Mouse (Mus musculus) CD4-positive helper T cell, adult 2 months (primary cell): Measurements from ENCODE around the gene Nae1.

ENCODE experiments used
- DNase-seq: peaks from one replicate; pipeline ENCODE4 v3.0.0-alpha.2; 2012; ENCODE audit warnings: low read depth, missing footprints, low spot score

Nae1 gene

DNA sequence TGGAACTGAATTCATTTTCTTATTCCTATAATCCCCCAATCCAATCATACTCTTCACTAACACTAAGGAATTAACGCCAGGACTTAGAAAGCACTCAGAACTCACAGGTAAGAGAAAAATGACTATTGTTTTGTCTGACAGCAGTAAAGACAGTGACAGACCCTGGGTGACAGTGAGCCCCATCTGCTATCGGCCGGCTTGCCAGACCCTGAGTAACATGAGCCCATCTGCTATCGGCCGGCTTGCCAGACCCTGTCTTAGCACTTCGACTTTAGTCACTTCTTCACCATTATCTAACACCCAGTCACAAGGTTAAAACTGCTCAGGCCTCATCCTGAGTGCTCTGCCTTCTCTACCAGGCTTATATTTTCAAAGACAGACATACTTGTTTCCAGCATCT, 4.8 kb downstream of the Nae1 start:
- DNase-seq: no peak

DNA sequence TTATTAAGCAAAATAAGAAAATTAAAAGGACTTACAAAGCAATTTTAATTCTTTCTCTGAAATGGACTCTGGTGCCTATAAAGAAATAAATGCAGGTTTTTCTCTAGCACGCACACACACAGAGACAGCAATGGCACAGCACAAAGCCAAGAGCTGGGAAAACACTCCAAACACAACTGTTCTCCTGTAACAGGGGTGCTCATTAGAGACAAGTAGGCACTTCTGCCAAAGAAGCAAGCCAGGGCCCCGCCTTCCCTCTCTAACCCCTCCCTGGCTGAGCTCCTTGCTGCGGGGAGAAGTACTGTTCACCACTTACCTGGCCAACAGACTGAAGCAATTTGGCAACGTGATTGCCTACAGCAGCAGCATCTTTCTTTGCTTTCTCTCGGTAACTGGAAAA, 16.6 kb downstream of the Nae1 start:
- no peak for DNase-seq

DNA sequence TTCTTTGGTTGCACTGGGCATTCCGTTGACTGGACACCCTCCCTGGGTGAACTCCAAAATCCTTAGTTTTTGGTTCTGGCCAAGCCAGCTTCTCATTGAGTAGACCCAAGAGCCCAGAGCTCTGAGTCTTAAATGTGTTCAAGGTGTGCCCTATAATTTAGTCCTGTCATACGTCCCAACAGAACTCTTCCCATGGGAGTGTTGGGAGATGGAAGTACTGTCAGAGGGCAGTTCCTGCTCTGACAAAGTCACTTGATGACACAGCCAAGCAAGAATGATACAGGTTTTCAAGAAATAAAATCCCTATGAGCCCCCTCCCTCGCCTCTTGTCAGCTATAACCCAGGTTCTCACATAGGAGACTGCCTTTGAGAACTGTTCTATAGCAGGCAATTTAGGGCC, 24.3 kb downstream of the Nae1 start:
- no peak for DNase-seq

DNA sequence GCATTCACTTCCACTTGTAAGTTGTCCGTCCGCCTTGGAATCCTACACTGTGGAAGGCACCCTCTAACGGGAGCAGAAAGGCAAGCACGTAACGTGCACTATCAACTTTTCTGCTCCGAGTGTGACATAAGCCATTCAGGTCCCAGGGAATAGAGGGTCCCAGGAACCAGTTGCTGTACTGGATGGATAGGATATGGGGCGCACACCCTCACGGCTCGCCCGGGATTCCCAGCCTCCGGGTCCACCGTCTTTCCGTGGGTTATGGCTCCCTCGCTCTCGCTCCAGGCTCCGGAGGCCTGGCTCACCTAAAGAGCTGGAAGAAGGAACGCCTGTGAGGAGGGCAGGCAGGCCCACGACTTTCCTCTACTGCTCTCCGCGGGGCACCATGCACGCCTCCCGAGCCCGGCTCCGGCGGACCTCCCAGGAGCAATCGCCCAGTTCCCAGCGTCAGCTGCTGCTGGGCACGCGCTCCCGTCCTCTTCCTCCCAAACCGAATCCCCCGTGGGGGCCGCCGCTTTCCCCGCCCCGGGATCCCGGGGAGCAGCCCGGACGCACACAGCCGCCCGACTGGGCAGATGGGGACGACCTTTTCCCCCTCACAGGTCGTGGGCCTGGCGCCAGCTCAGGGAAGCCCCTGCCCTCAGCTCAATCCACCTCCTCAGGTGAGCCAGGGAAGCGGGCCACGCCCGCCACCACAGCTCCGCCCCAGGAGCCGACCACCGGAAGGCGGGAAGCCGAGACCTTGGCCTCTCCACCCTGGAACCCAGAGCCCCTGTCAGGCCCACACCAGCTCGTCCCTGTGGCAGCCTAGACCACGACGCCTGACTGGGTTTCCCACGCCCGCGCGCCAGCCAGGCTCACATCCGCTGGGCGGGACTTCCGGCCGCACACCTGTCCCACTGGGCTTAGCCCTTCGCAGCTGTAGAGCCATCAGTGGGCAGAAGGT, 25.1 kb downstream of the Nae1 start, which contains the start of gene Terb1:
TSS of gene Terb1 (minus strand) at position 850 of the 946 bp plus-strand sequence.
- peak; percentile 60 for DNase-seq

DNA sequence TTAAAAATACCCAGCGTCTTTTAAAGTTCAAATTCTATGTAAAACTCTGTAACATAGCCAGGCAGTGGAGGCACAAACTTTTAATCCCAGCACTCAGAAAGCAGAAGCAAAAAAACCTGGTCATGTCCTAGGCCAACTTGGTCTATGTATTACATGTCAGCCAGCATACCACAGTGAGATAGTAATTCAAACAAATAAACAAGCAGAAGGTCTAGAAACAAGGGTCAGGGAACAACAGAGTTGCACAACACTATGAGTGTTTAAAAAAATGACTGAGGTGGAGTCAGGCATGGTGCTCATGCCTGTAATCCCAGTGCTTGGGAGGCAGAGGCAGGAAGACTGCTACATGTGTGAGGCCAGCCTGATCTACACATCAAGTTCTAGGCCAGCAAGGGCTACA, 55.3 kb downstream of the Nae1 start:
- no peak for DNase-seq

DNA sequence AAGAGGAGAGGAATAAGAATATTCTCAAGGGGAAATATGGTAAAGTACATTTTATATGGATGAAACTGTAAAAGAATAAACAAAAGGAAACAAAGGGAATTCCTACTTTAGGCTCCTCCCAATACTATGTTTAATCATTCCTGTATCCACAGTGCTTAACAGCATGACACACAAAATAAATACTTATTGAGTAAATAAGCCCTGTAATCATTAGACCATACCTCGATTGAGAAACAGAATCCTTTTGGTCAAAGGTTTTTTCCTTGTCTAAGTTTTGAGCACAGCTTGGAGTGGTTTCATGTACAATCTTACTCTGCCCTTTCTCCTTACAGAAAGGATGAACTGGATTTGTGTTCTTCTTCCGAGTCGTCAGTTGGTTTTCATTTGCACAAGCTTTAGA, 62.0 kb downstream of the Nae1 start:
- no peak for DNase-seq

DNA sequence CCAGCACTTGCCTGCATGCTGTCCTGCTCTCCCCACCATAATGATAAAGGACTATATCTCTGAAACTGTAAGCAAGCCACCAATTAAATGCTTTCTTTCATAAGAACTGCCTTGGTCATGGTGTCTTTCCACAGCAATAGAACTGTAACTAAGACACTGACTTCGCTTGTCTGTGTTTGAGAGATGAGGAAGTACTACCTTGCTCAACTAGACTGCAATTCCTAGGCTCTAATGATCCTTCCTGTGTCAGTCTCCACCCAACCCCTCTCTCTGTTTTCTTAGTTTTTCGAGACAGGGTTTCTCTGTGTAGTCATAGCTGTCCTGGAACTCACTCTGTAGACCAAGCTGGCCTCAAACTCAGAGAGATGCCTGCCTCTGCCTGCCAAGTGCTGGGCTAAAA, 67.0 kb downstream of the Nae1 start:
- DNase-seq: no peak
